Mouse (Mus musculus) MEL (cell line): ENCODE measurements at regions not wholly inside any gene's neighbourhood (a gene's known extent, or its start where the extent isn't known, plus 50 kb on each side); places are given as distances from the start of the nearest gene placed in this dataset.

ENCODE experiments used
- CTCF ChIP-seq, 3 experiments: IDR thresholded peaks in 2 of 3; conservative IDR thresholded peaks in 1 of 3; 2 replicates each; pipeline ENCODE4 v1.5.1; 2011 to 2012; ENCODE audit warnings: low read length in 3 of 3, low read depth in 2 of 3, mild to moderate bottlenecking in 2 of 3, improper control_type of control experiment in 1 of 3, inconsistent platforms in 1 of 3, mixed read lengths in 1 of 3, moderate library complexity in 1 of 3; ENCODE audit not compliant: control insufficient read depth in 1 of 3, insufficient read depth in 1 of 3, poor library complexity in 1 of 3, severe bottlenecking in 1 of 3
- EP300 ChIP-seq, 2 experiments: IDR thresholded peaks; 2 replicates each; pipeline ENCODE4 v1.6.1; 2011; ENCODE audit warnings: improper control_type of control experiment in 2 of 2, low read length in 2 of 2, low read depth in 1 of 2, mild to moderate bottlenecking in 1 of 2
- KAT2A ChIP-seq: conservative IDR thresholded peaks from 2 replicates; pipeline ENCODE4 v1.6.1; 2012; ENCODE audit warnings: low read depth, low read length, improper control_type of control experiment, inconsistent platforms
- MAZ ChIP-seq: IDR thresholded peaks from 2 replicates; pipeline ENCODE4 v1.6.1; 2012; ENCODE audit warnings: low read depth, mild to moderate bottlenecking, inconsistent platforms, low read length, improper control_type of control experiment
- POLR2A ChIP-seq, 2 experiments: IDR thresholded peaks; 2 replicates each; pipeline ENCODE4 v1.6.1; 2011 to 2012; ENCODE audit warnings: low read length in 2 of 2, mild to moderate bottlenecking in 2 of 2, control low read depth in 1 of 2, improper control_type of control experiment in 1 of 2, low read depth in 1 of 2, moderate library complexity in 1 of 2; ENCODE audit not compliant: control insufficient read depth in 1 of 2, insufficient read depth in 1 of 2, poor library complexity in 1 of 2
- TCF12 ChIP-seq: IDR thresholded peaks from 2 replicates; pipeline ENCODE4 v1.6.1; 2014; ENCODE audit warnings: low read depth, mild to moderate bottlenecking, inconsistent platforms, low read length, improper control_type of control experiment, moderate library complexity
- UBTF ChIP-seq: IDR thresholded peaks from 2 replicates; pipeline ENCODE4 v1.6.1; 2012; ENCODE audit warnings: low read depth, mild to moderate bottlenecking, inconsistent platforms, low read length, improper control_type of control experiment, moderate library complexity, borderline replicate concordance; ENCODE audit not compliant: insufficient read depth
- USF2 ChIP-seq, 2 experiments: IDR thresholded peaks; 2 replicates each; pipeline ENCODE4 v1.6.1; 2011 to 2012; ENCODE audit warnings: improper control_type of control experiment in 2 of 2, low read length in 2 of 2, borderline replicate concordance in 1 of 2, inconsistent platforms in 1 of 2, low read depth in 1 of 2, mild to moderate bottlenecking in 1 of 2; ENCODE audit not compliant: insufficient read depth in 1 of 2
- ZMIZ1 ChIP-seq: IDR thresholded peaks from 2 replicates; pipeline ENCODE4 v1.6.1; 2012; ENCODE audit warnings: low read depth, mild to moderate bottlenecking, inconsistent platforms, low read length, improper control_type of control experiment, moderate library complexity

DNA sequence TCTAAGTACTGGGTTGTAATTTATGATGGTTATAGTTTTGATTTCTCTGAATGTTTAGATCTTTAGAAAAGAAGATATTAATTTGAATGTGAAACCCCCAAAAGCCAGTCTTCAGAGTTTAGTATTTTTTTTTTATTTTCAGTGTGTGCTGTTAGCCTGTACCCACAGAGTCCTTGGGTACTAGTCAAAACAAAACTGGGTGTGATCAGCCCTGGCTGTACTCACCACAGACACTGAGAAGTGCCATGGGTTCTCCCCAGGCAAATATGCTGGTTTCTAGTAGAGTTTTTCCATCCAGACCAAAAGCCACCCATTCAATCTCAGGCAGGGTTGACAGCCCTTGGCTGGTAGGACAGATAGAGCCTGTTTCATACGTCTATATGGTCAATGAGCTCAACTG, 484.9 kb downstream of the Col12a1 start:
- TF ChIP-seq CTCF (IDR thresholded peaks at IDR 0.05 in 2 of 3, conservative IDR thresholded peaks at IDR 0.05 in 1 of 3; ENCODE audit: control insufficient read depth in 1 of 3, insufficient read depth in 1 of 3, low read depth in 2 of 3, low read length in 3 of 3, poor library complexity in 1 of 3, severe bottlenecking in 1 of 3) (no peak), ZMIZ1 (no peak), TCF12 (no peak), USF2 (IDR thresholded peaks at IDR 0.05; ENCODE audit: borderline replicate concordance in 1 of 2, insufficient read depth in 1 of 2, low read depth in 1 of 2, low read length in 2 of 2) (no peak), POLR2A (IDR thresholded peaks at IDR 0.05; ENCODE audit: control insufficient read depth in 1 of 2, insufficient read depth in 1 of 2, low read depth in 1 of 2, low read length in 2 of 2, poor library complexity in 1 of 2) (no peak), EP300 (IDR thresholded peaks at IDR 0.05; ENCODE audit: low read depth in 1 of 2, low read length in 2 of 2) (no peak), UBTF (no peak), KAT2A (no peak), MAZ (no peak)
